Mouse (Mus musculus) stomach, postnatal 0 days (tissue): ENCODE data around the gene Aldh3b3.

ENCODE experiments used
- CTCF ChIP-seq: IDR thresholded peaks from 2 replicates; pipeline ENCODE4 v1.5.1; 2016; ENCODE audit warnings: antibody characterized with exemption, low read depth, mild to moderate bottlenecking, moderate library complexity
- EP300 ChIP-seq: optimal IDR thresholded peaks from 2 replicates; pipeline ENCODE3; 2016; ENCODE audit warnings: antibody characterized with exemption

- TF ChIP-seq CTCF (peak; percentile 97), EP300 (no peak)
Observed at GRCm38 (mm10) chr19:3946715-3947114, 11.7 kb upstream of the Aldh3b3 start.
